Mouse (Mus musculus) right cerebral cortex, adult 18-20 months (tissue): ENCODE measurements at regions not wholly inside any gene's neighbourhood (a gene's known extent, or its start where the extent isn't known, plus 50 kb on each side); places are given as distances from the start of the nearest gene placed in this dataset.

Experiments used
- DNase-seq: peaks from one replicate; pipeline ENCODE4 v3.0.0; 2022; ENCODE audit warnings: mixed read lengths

DNA sequence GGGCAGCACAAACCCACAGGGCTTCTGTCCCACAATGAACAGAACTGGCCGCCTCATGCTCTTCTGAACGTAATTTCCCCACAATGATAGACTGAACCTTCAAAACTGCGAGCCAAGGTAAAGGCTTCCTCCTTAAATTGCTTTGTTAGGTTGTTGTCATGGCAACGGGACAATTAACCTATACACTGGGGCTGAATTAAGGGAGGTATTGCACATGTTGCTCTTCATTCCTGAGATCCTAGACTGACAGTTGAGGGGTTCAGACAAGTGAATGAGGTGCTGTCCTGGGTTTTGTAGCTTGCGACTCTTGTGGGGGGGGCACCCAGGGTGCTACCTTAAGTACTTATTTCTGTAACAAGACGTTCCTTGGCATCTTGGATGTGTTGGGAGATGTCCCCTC is 100.6 kb upstream of the Pmepa1 start:
- DNase-seq: no peak

DNA sequence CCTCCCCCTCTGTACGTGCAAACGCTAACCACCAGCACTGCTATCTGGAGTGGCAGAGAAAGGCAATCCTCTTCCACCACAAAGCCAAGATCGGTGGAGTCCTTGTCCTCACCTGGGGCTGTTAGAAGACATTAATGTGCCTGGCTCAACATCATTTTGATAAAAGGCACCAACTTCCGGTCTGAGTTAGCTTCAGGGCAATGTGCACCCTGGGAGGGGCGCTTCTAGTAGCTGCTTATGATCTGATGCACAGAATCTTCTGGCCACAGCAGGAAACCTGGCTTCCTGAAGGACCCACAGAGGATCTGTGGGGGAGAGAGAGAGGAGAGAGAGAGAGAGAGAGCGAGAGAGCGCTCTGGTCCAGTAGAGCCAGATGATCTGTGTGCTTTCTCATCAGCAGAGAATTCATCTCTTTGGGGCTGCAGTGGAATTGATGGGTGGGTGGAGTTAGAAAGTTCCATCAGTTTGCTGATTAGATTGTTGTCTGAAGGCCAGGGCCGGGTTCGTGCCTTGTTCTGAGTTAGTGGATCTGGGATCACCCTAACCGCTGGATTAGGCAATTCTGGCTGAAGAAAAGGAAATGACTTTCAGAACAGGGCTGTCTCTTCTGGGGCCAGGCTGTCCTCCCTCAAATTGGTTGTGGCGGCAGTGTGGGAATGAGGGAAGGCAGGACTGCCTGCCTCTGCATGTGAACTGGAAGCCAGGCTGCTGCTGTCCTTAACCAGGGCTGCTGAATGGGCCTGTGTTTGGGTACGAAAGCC is 101.3 kb upstream of the Pmepa1 start:
- no peak for DNase-seq

DNA sequence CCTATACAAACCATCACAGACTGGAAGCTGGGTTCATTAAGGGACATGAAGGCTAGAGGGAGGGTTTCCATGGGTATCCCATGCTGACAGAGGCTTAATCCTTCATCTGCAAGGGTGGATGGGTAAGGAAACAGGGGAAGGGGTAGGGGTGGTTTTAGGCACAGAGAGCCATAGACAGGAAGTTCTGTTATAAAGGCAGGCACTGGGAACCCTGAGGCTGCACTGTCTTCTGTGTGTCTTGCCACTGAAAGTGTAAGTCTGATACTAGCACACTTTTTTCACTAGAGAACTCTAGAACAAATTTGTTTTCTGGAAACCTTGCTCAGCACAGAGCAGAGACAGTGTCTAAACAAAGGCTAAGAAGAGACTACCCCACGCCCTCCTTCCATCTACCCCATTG is 103.4 kb upstream of the Pmepa1 start:
- DNase-seq: no peak

DNA sequence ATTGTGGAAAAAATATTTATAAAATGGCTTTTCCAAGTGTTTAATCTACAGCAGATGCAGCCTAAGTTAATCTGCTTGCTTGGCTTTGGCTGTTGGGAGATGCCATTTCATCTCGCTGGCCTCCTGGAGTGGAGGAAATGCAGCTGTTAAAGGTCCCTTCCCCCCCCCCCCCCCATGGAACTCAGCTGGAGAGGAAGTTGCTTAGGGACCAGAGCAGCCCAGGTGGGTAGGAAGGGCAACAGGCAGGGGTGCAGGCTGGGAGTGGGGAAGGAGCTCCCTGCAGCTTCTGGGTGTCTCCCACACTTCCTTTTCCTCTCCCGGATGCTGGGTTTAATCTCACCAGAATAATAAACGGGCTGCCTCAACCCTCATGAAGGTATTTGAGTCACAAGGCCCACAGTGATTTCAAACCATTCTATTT is 104.0 kb upstream of the Pmepa1 start:
- no peak for DNase-seq

DNA sequence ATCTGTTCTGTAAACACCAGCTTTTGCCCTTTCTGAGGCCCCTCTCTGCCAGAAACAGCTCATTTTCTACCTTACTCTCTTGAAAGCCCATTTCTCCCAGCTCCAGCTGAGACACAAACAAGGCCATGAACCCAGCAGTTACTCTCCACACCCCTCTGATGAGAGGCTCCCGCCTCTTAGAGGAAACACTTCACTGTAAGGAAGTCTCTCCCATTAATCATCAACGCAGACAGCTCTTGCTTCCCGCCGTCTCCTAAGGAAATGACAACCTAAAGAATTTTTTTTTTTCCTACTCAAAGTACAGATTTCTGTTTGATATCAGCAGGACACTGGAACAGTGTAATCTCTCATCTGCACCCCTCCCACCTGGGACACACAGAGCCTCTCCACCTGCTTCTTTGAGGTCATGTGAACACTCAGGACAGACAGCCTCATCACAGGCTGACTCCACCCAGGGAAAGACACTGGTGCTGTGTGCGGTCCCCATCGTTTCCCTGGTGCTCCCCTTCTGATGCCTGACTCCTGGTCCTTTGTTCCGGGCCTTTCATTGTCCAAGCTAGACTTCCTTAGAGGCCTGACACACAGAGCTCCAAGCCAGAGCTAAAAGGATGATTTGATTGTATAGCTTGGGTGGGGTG is 106.0 kb upstream of the Pmepa1 start:
- no peak for DNase-seq

DNA sequence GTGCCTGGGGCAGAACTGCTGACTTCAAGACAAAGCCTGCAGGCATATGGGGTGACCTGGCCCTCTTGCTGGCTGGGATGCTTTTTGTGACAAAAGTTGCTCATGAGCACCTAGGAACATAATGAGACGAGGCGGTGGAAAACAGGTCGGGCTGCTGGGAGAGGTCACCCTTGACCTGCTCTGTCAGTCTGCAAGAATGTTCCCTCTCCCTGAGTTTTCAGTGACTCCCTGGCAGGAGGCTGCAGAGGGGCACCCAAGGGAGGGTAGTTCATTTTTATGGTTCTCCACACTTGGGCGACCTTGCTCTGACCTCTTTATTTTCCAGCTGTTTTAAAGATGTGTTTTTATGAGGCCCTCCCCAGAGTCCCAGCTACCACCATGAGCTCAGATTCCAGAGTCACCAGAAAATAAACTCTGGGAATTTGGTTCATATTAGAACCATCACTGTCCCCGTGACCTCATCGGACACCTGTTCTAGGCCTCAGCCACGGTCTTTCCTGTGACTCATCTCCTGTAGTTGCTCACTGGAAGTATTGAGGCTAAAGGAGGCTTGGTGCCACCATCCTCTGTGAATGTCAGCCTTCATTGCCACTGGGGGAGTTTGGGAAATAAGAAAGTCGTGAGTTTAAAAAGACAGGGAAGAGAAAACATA is 108.7 kb upstream of the Pmepa1 start:
- no peak for DNase-seq

DNA sequence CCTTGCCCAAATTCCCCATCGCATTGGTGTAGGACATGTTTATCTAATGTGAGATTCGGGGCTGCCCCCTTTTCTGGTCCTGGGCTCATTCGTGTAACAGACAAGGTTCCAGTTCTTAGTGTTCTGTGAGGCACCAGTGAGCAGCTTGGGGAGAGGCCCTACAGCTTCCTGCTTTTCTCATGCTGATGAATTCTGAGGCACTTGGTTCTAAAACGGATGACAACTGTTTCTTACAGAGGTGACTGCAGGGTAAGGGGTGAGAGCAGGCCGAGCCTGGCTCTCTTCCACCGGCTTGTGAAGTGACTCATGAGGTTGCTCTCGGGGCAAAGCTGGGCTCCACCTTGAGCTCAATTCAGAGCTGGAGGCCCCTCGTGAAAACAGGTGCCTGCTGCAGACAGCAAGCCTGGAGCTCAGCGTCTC is 109.4 kb upstream of the Pmepa1 start:
- no peak for DNase-seq

DNA sequence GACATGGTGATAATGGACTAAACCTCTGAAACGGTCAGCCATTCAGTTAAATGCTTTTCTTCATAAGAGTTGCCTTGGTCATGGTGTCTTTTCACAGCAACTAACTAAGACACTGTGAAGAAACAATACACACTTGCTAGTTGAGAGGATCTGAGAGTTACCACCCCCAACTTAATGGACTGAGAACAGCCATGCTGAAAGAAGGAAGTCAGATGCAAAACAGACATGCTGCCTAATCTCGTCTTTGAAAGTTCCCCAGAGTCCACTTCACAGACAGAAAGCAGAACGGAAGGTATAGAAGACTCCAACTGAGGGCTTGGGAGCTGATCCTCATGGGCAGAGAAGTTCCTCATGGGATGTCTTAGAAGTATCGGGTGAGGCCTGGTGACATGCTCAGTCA is 111.8 kb upstream of the Pmepa1 start:
- DNase-seq: no peak

DNA sequence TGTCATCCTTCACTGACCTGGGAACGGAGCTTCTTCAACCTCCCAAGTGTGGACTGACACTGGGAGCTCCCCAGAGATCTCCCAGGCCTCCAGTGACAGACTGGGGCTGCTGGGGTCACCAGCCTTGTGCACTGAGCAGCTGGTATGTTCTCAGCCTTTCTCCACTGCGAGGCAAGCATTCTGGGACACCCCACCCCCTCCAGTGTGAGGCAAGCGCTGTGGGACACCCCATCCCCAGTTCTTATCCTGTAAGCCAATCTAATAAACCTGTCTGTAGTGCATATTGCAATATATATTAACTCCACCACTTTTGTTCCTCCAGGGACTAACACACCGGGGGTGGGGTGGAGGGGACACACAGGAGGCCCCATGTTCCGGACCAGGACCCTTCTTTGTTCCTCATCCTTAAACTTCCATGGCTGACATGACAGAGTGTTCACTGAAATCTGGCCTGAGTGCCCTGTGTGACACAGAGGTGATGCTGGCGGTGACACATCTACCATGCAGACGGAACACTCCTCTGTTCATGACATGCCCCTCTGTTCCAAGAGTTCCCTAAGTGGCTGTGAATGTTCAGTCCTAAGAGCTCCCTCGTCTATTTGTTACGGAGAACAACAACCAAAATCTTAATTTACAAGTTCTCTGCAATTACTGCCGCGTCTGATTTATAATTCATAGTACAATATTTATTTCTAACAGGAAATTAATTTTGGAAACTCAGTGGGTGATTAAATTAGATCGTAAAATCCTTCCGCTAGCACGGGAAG is 116.4 kb upstream of the Pmepa1 start:
- DNase-seq: no peak

DNA sequence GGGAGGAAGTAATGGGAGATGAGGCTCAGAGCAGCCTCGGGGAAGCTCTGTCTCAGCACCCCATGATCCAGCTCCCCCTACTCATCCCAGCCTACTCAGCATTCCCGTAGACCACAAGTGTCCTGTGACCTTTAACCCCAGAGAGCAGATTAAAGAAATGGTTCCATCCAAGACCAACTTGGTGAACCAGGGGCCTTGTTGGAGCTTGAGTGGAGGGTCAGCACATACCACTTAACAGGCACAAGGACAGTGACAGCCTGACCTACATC is 116.9 kb upstream of the Pmepa1 start:
- DNase-seq: no peak

DNA sequence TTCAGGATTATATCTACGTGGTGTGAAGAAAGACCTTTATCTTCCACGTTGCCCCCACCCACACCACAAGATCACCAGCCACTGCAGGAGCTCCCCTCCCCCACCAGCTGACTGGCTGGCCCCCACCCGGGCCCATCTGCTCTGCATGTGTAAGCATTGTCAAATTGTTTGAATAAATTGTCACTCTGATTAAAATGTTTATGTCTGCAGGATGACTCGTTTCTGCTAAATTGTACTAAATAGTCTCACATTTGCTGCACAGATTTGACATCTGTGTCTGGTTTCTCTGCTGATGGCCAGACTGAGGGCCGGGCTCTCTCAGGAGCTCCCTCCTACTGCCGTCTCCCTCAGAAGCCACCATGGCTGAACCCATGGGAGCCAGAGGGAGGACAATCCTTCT is 119.2 kb upstream of the Pmepa1 start:
- no peak for DNase-seq

DNA sequence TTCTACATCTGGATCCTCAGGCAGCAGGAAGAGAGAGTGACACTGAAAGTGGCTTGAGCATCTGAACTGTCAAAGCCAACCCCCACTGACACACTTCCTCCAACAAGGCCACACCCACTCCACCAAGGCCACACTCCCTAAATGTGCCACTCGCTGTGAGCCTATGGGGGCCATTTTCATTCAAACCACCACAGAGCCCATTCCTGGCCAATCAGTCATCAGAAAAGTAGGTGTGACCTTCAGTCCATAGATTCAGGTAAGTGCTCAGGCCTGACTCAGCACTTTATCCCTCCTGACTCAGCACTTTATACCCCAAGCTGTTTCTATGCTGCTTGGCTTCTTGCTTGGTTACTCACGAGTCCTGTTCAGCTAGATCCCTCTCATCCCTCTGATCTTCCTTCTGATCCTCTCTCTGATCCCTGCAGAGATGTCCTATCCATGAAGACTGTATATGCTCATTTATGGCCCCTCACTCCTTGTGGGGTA is 121.6 kb upstream of the Pmepa1 start:
- DNase-seq: no peak

DNA sequence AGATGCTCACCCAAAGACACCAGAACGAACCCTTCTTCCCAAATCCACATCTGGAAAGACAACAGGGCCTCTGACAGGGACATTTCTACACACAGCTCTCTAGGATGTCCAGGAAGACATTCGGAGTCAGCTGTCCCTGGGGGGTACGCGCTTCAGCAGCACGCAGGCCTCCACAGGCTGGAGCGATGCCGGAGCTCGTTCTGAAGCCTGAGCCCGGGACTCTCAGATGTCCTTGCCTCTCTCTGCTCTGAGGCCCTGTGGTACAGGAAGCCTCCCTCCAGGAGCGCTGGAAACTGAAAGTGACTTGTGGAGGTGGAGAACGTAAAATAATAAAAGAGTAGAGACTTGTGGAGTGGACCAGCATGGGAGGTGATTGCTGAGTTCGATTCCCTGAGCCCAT is 116.8 kb upstream of the 1700021F07Rik start:
- DNase-seq: no peak

DNA sequence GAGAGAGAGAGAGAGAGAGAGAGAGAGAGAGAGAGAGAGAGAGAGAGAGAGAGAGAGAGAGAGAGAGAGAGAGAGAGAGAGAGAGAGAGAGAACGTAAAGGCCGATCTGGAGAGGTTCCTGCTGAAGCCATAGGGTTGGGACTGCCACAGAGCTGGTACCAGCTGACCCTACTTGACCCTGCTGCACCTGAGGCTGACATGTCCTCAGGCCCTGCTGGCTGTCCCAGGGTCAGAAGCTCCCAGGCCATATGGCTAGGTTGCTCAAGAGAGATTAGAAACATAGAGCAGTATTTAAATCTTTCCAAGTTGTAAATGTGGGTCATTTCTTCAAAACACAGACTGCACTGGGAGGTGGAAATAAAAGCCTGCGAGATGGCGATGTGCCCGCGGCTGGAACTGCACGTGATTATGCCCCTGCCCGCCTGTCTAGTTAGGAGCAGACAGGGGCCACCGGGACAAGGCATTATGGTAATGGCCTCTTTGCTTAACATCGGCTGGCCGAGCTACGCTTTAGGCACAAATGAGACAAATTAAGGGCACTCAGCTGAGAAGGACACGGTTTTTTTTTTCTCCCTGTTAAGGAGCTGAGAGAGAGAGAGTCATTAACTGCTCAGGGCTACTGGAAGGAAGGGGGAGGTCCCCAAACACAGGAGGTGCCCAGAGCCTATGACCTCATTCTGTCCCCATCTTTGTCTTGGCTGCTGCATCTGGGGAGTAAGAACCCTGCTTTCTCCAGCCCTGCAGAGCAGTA is 115.9 kb upstream of the 1700021F07Rik start:
- peak; percentile 37 for DNase-seq

DNA sequence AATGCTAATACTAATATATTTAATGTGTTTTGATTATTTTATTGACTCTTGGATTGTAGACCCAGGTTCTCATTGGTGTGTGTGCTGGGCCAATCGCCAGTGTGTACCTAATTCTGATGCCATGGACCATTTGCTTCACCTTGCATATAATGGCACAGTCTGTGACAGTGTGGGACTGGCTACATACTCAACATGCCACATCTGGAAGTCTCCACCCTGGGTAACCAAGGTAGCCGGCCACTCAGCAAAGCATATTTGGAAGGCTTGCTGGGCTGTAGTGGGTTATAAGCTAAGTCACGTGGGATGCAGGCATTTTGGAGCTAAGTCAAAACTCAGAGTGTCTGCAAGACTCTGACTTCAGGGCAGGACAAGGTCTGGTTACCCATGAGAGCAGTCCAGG is 115.3 kb upstream of the 1700021F07Rik start:
- no peak for DNase-seq

DNA sequence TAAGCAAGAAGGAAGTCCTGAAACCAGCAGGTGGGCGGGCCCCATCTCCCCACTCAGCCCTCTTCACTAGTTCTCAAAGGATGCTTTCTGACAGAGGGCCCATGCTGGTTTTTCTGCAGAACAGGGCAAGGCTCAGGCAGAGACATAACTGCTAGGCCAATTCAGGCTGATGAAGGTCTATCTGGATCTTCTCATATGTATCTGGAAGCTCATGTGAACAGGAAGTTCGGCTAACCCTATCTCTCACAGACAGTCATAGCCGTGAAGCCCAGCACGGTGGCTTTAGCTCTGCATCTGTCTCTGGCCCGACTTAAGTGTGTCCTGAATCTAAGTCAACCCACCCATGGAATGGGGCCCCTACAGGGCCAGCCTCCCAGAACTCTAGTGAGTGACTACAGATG is 113.7 kb upstream of the 1700021F07Rik start:
- no peak for DNase-seq

DNA sequence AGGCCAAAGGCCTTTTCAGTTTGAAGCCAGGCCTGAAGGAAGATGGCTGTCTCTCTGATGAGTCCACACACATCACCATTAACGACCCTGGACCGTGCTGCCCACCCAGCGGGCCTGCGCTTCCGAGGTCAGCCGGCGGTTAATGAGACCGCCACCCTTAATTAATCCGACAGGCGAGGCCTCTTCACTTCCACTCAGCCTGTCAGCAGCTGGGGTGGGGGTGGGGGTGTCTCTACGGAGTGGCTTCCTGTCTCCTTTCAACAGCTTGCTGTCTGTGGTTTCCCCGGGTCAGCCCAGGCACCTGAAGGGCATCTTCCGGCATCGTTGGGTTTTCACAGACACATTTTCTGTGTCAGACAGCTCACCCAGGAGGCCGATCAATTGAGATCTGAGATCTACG is 113.0 kb upstream of the 1700021F07Rik start:
- no peak for DNase-seq

DNA sequence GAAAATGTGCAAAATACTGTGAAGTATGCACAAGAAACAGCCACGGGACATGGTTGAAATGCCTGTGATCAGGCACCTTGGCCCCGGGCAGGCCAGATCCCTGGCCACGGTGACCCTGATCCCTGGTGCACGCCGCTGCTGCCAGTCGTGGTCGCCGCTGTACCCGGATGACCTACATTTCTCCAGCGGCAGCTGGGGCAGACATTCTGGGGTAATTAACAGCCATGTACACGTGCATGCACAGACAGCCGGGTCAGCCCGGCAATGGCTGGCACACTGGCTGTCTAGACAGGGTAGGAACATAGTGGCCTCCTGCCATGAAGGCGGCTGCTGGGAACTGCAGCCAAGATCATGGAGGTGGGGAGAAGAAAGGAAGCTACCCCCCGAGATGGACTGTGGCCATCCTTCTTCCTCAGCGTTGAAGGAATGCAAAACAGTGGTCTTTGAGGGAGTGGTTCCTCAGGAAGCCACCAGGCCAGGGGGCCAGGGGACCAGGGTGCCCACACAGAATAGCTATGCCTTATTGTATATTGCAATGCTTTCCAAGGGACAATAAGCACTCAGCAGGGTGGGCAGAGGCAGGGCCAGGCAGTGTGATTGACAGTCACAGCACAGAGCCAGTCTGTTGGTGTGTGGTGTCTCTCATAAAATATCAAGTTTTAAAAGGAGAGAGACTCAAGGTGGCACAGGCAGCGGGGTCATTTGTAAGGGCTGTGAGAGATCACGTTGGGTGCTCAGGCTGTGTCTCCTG is 108.3 kb upstream of the 1700021F07Rik start:
- DNase-seq: peak; percentile 35

DNA sequence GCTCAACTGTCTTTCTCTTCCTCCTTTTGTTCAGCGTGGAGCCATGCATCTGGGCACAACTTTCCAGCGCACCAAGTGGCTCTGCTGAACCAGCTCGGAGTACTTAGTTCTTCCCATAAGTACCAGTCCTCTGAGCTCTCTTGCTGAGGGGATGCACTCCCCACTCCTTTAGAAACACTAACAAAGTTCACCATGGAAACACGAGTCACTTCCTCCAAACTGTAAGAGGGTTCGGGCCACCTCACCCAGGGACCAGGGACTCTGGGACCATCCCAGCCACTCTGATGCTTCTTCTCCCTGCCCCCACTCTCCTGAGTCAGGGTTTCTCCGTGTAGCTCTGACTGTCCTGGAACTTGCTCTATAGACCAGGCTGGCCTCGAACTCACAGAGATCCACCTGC is 107.0 kb upstream of the 1700021F07Rik start:
- no peak for DNase-seq

DNA sequence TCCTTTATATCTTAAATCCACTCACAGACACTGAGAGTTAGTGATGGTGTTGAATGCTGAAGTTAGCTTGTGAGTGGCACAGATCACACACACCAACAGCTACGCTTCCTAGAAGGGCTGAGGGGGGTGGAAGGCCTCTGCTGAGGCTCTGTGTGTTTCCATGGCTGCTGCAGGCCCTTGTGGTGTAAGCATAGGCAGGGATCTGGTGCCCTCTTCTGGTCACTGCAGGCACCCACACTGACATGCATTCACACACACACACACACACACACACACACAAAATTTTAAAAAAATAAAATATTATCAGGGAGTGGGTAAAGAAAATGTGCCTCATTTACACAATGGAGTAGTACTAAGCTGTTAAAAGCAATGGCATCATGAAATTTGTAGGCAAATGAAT is 105.5 kb upstream of the 1700021F07Rik start:
- DNase-seq: no peak

DNA sequence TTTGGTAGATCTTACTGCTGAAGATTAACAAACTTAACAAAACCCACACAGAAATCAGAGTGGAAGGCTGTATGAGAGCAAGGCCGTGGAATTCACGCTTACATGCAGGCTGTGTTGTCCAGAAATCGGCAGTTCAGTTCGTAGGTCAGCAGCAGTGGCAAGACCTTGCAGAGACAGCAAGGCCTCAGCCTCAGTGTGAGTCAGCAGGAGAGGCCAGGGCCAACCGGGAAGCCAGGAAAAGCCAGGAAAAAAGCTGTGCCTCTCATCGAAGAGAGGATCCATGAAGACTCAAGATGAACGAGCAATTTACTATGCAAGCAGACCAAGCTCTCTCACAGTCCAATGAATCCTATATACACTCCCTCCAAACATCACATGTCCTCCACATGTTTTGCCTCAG is 103.4 kb upstream of the 1700021F07Rik start:
- DNase-seq: no peak

DNA sequence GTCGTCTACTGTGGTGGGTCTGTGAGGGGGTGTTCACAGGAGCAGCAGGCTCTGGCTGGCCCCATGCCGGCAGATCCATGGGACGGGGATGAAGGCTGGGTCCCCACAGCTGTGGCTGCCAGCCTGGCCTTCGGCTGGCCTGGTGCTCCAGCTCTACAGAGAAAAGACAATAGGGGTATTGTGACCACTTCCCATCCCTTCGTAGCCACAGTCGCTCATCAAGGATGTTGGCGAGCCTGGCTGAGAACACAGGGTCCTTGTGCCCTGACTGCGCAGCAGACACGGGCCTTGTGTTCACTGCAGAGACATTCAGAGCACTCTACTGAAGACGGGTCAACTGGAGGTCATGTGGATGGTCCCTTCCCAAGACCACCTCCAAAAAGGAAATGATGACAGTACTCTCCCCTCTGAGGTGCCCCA is 102.4 kb upstream of the 1700021F07Rik start:
- DNase-seq: peak; percentile 35
